Mouse (Mus musculus) megakaryocyte, embryonic 14.5 days (primary cell): ENCODE results near the gene Polr2a.
"Not testable (repeated sequence)": the region's sequence is repeated elsewhere in the genome, so short reads cannot be mapped to it uniquely, and the experiment has no call there.

Experiments used
- FLI1 ChIP-seq: IDR thresholded peaks from 2 replicates; pipeline ENCODE4 v1.6.1; 2012; ENCODE audit warnings: low read length, inconsistent platforms, mixed read lengths
- GATA1 ChIP-seq: IDR thresholded peaks from 3 replicates; pipeline ENCODE4 v1.6.1; 2012; ENCODE audit warnings: mixed read lengths, low read length, inconsistent platforms, borderline replicate concordance

DNA sequence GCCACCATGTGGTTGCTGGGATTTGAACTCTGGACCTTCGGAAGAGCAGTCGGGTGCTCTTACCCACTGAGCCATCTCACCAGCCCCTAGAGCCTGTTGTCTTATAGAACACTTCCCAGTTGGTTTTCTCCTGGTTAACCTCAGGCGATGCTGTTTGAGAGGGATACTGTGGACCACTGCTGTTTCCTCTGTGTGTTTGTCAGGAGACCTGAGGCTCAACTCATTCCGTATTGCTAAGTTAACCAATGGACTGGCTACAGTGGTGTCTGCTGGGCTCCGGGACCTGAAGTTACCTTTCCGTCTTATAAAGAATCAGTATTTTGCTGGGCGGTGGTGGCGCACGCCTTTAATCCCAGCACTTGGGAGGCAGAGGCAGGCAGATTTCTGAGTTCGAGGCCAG, 55.6 kb downstream of the Polr2a start:
- TF ChIP-seq GATA1, FLI1: not testable (repeated sequence)
